Mouse (Mus musculus) kidney, postnatal 10 days (tissue): ENCODE results near the gene Ddx25.

Experiments used
- DNase-seq: peaks from one replicate; pipeline ENCODE4 v3.0.0; 2021; ENCODE audit warnings: mixed read lengths

Gene Ddx25

GRCm38 (mm10) chr9:35541024-35541423 lies 17.3 kb downstream of the Ddx25 start:
- DNase-seq: no peak

- no peak for DNase-seq
Observed at GRCm38 (mm10) chr9:35539001-35539750, 19.2 kb downstream of the Ddx25 start.

GRCm38 (mm10) chr9:35535876-35536275 lies 22.5 kb downstream of the Ddx25 start:
- no peak for DNase-seq

- peak; percentile 59 for DNase-seq
Observed at GRCm38 (mm10) chr9:35535110-35535509, 23.2 kb downstream of the Ddx25 start.

- no peak for DNase-seq
Observed at GRCm38 (mm10) chr9:35533266-35533665, 25.1 kb downstream of the Ddx25 start.

- no peak for DNase-seq
Observed at GRCm38 (mm10) chr9:35529796-35530195, 28.5 kb downstream of the Ddx25 start.

- DNase-seq: no peak
Observed at GRCm38 (mm10) chr9:35529141-35529540, 29.2 kb downstream of the Ddx25 start.

- DNase-seq: peak; percentile 83
Observed at GRCm38 (mm10) chr9:35523941-35524411, 34.4 kb downstream of the Ddx25 start.

GRCm38 (mm10) chr9:35523541-35523940 lies 34.8 kb downstream of the Ddx25 start:
- DNase-seq: peak; percentile 32

GRCm38 (mm10) chr9:35522821-35523515 lies 35.4 kb downstream of the Ddx25 start:
- no peak for DNase-seq

- DNase-seq: no peak
Observed at GRCm38 (mm10) chr9:35522241-35522640, 36.1 kb downstream of the Ddx25 start.

- no peak for DNase-seq
Observed at GRCm38 (mm10) chr9:35520631-35521348, 37.5 kb downstream of the Ddx25 start.

- DNase-seq: no peak
Observed at GRCm38 (mm10) chr9:35518169-35518568, 40.2 kb downstream of the Ddx25 start, which contains the start of gene Gm1113. Gm1113 (minus strand) TSS chr9:35518269.

- DNase-seq: no peak
Observed at GRCm38 (mm10) chr9:35516711-35517110, 41.6 kb downstream of the Ddx25 start.

GRCm38 (mm10) chr9:35516182-35516581 lies 42.1 kb downstream of the Ddx25 start:
- DNase-seq: no peak

- DNase-seq: no peak
Observed at GRCm38 (mm10) chr9:35513900-35514299, 44.4 kb downstream of the Ddx25 start.

- DNase-seq: no peak
Observed at GRCm38 (mm10) chr9:35508234-35508633, 50.1 kb downstream of the Ddx25 start.

GRCm38 (mm10) chr9:35502361-35503000 lies 55.8 kb downstream of the Ddx25 start:
- no peak for DNase-seq

GRCm38 (mm10) chr9:35499946-35500345 lies 58.4 kb downstream of the Ddx25 start:
- no peak for DNase-seq

- no peak for DNase-seq
Observed at GRCm38 (mm10) chr9:35495471-35495870, 62.9 kb downstream of the Ddx25 start.

GRCm38 (mm10) chr9:35494937-35495336 lies 63.4 kb downstream of the Ddx25 start:
- no peak for DNase-seq

GRCm38 (mm10) chr9:35493733-35494092 lies 64.6 kb downstream of the Ddx25 start:
- no peak for DNase-seq
